Mouse (Mus musculus): Measurements from ENCODE around the gene Plk5. TPM values are rescaled to one million over a fixed set of nuclear protein-coding genes. Genes with fewer than 3 reads are reported as not detected.

Gene Plk5
- total and polyA plus RNA-seq, 3 experiments, result 0.19 TPM; not detected in 1

DNA sequence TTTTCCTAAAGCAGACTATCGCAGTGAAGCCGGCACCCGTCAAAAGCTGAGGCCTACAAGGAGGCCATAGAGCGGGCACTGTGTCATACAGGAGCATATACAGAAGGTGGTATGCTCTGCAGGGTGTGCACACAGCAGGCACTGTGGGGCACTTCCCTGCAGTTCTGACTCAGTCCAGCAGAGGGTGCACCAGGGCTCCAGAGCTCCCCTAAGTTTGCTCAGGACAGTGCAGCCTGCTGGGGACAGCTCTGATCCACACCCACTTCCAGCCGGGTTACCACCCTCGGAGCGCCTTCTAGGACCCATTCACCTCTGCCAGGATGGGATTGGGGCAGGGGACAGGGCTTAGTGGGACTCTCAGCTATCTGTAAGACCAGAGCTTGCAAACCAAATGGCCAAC is 6.0 kb upstream of the Plk5 start (continued):
- no peak for TF ChIP-seq ZMIZ1 (IDR thresholded peaks at IDR 0.05; ENCODE audit: low read depth, low read length)
- TF ChIP-seq TBP (IDR thresholded peaks at IDR 0.05; ENCODE audit: low read depth, low read length), result no peak
- no peak for TF ChIP-seq HCFC1 (IDR thresholded peaks at IDR 0.05; ENCODE audit: low read depth, low read length)
- no peak for TF ChIP-seq TAL1 (IDR thresholded peaks at IDR 0.05; ENCODE audit: low read length)
- 0 out of 2 replicates have a peak, but pooled peaks have one; percentile 12 for TF ChIP-seq MYC (IDR thresholded peaks at IDR 0.05; ENCODE audit: low read depth, low read length)
- no peak for TF ChIP-seq CHD2 (IDR thresholded peaks at IDR 0.05; ENCODE audit: low read length)
- TF ChIP-seq RCOR1 (IDR thresholded peaks at IDR 0.05; ENCODE audit: low read depth, low read length), result no peak
- TF ChIP-seq GATA1 (IDR thresholded peaks at IDR 0.05; ENCODE audit: low read depth, low read length), result no peak
- TF ChIP-seq ELF1 (IDR thresholded peaks at IDR 0.05; ENCODE audit: low read depth, low read length), result no peak
- no peak for TF ChIP-seq E2F4 (IDR thresholded peaks at IDR 0.05; ENCODE audit: borderline replicate concordance, low read depth, low read length)
- no peak for TF ChIP-seq MEF2A (IDR thresholded peaks at IDR 0.05; ENCODE audit: extremely low read depth, insufficient replicate concordance, low read depth, low read length, poor library complexity, severe bottlenecking)

DNA sequence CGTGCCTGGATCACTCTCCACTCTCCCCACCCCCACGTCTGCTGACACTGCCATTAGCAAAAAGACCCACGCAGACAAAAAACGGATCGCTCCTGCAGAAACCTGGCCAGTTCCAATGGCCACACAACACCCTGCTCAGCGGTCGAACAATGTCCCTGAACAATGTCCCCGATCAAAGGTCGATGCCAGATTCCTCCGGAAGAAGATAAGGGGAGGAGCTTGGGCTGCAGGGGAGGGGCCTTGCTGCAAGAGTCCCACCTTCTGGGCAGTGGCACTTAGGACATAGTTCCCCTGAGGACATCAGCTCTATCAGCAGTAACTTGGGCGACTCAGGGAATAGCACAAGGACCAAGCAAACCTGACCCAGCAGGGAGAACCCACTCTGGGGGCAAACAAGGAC is 4.4 kb upstream of the Plk5 start:
- no peaks in the 10 kb centered on the region for H3K9me3 ChIP-seq (replicated peaks; ENCODE audit: insufficient read depth, low read length)
- H3K9ac ChIP-seq (ENCODE audit: control insufficient read depth, low read depth, low read length, poor library complexity, severe bottlenecking), result no peak overlapping the region
- H3K27me3 ChIP-seq (ENCODE audit: control insufficient read depth in 1 of 2, insufficient read depth in 2 of 2, low read length in 2 of 2), result no peaks in the 10 kb centered on the region
- H3K79me2 ChIP-seq (ENCODE audit: control insufficient read depth, insufficient read depth, low read length, poor library complexity), result no peaks in the 10 kb centered on the region; the same call in 1 of the 2 replicates
- TF ChIP-seq JUND (IDR thresholded peaks at IDR 0.05; ENCODE audit: low read depth, low read length), result no peak
- TF ChIP-seq ZC3H11A (IDR thresholded peaks at IDR 0.05; ENCODE audit: low read depth, low read length), result no peak
- no peak for TF ChIP-seq ETS1 (IDR thresholded peaks at IDR 0.05; ENCODE audit: low read depth, low read length)
- TF ChIP-seq CTCF (IDR thresholded peaks at IDR 0.05 in 2 of 3, conservative IDR thresholded peaks at IDR 0.05 in 1 of 3; ENCODE audit: control insufficient read depth in 1 of 3, insufficient read depth in 1 of 3, low read depth in 2 of 3, low read length in 3 of 3, poor library complexity in 1 of 3, severe bottlenecking in 1 of 3), result no peak
- no peak for TF ChIP-seq TBP (IDR thresholded peaks at IDR 0.05; ENCODE audit: low read depth, low read length)
- no peak for TF ChIP-seq USF2 (IDR thresholded peaks at IDR 0.05; ENCODE audit: borderline replicate concordance in 1 of 2, insufficient read depth in 1 of 2, low read depth in 1 of 2, low read length in 2 of 2)
- no peak for TF ChIP-seq KAT2A (conservative IDR thresholded peaks at IDR 0.05; ENCODE audit: low read depth, low read length)
- TF ChIP-seq POLR2AphosphoS5 (IDR thresholded peaks at IDR 0.05; ENCODE audit: borderline replicate concordance, low read depth, low read length), result no peak
- TF ChIP-seq MEF2A (IDR thresholded peaks at IDR 0.05; ENCODE audit: extremely low read depth, insufficient replicate concordance, low read depth, low read length, poor library complexity, severe bottlenecking), result no peak
- no peak for TF ChIP-seq ZKSCAN1 (IDR thresholded peaks at IDR 0.05; ENCODE audit: low read depth, low read length)
- TF ChIP-seq MAZ (IDR thresholded peaks at IDR 0.05; ENCODE audit: low read depth, low read length), result no peak
- no peak for TF ChIP-seq ZMIZ1 (IDR thresholded peaks at IDR 0.05; ENCODE audit: low read depth, low read length)
- TF ChIP-seq GABPA (IDR thresholded peaks at IDR 0.05; ENCODE audit: low read depth, low read length), result no peak
- TF ChIP-seq RCOR1 (IDR thresholded peaks at IDR 0.05; ENCODE audit: low read depth, low read length), result no peak
- TF ChIP-seq NRF1 (IDR thresholded peaks at IDR 0.05; ENCODE audit: insufficient read depth, low read depth, low read length, poor library complexity, severe bottlenecking), result no peak
- no peak for TF ChIP-seq MYC (IDR thresholded peaks at IDR 0.05; ENCODE audit: low read depth, low read length)
- no peak for TF ChIP-seq POLR2A (IDR thresholded peaks at IDR 0.05; ENCODE audit: control insufficient read depth in 1 of 2, insufficient read depth in 1 of 2, low read depth in 1 of 2, low read length in 2 of 2, poor library complexity in 1 of 2)
- no peak for TF ChIP-seq MXI1 (IDR thresholded peaks at IDR 0.05; ENCODE audit: low read depth, low read length)
- no peak for TF ChIP-seq EP300 (IDR thresholded peaks at IDR 0.05; ENCODE audit: low read depth in 1 of 2, low read length in 2 of 2)
- DNase-seq (ENCODE audit: low read depth, low spot score), result peak; percentile 30
- H3K36me3 ChIP-seq (ENCODE audit: control insufficient read depth in 1 of 2, insufficient read depth in 2 of 2, low read length in 2 of 2), result peaks cover 0 to 12% of the 10 kb centered on the region in 2 experiments; a peak in 2 of 4 replicates
- no peak overlapping the region for H3K27ac ChIP-seq (ENCODE audit: control insufficient read depth, low read depth, low read length)
- no peak overlapping the region for H3K4me3 ChIP-seq (ENCODE audit: control insufficient read depth in 1 of 2, insufficient read depth in 1 of 2, low read depth in 2 of 2, low read length in 2 of 2)
- H3K4me1 ChIP-seq (ENCODE audit: control insufficient read depth in 1 of 2, insufficient read depth in 2 of 2, low read length in 2 of 2), result peaks cover 16 to 23% of the 10 kb centered on the region in 2 experiments
